Mouse (Mus musculus): ENCODE data around the gene Col4a1. TPM values are rescaled to one million over a fixed set of nuclear protein-coding genes. Genes with fewer than 3 reads are reported as not detected.

The Col4a1 gene
- polyA plus RNA-seq, 1 experiment from 2014 or later: 30.2 TPM

- Histone ChIP-seq H3K27ac (ENCODE audit: low read depth, low read length) (no peak overlapping the region), H3K4me1 (ENCODE audit: control insufficient read depth, insufficient read depth, low read length) (peaks cover 14% of the 10 kb centered on the region), H3K4me3 (ENCODE audit: low read depth, low read length) (no peak overlapping the region), H3K27me3 (ENCODE audit: control insufficient read depth, insufficient read depth, low read length) (peaks cover 36% of the 10 kb centered on the region), H3K9me3 (ENCODE audit: control insufficient read depth, low read length) (no peaks in the 10 kb centered on the region), H3K9ac (replicated peaks; ENCODE audit: low read depth, low read length) (no peak overlapping the region), H3K4me2 (ENCODE audit: low read depth, low read length) (peak overlapping the region; percentile 17; the same call in 1 of the 2 replicates), H3K36me3 (ENCODE audit: control insufficient read depth, insufficient read depth, low read length) (no peaks in the 10 kb centered on the region)
- ATAC-seq (ENCODE audit: low read depth): no peak
- WGBS: 73% methylated on average over 2 of the region's 2 CpGs
Measured at GRCm38 (mm10) chr8:11310049-11310448, 2.6 kb downstream of the Col4a1 start.

- peaks cover 14% of the 10 kb centered on the region for H3K4me1 ChIP-seq (ENCODE audit: control insufficient read depth, insufficient read depth, low read length)
- ATAC-seq (ENCODE audit: low read depth): no peak
- WGBS: 60% methylated on average over 5 of the region's 5 CpGs
- H3K9me3 ChIP-seq (ENCODE audit: control insufficient read depth, low read length): no peaks in the 10 kb centered on the region
- no peak overlapping the region for H3K4me3 ChIP-seq (ENCODE audit: low read depth, low read length)
- H3K9ac ChIP-seq (replicated peaks; ENCODE audit: low read depth, low read length): no peak overlapping the region
- H3K27me3 ChIP-seq (ENCODE audit: control insufficient read depth, insufficient read depth, low read length): peaks cover 28% of the 10 kb centered on the region
- peak overlapping the region; percentile 17; the same call in 1 of the 2 replicates for H3K4me2 ChIP-seq (ENCODE audit: low read depth, low read length)
- H3K27ac ChIP-seq (ENCODE audit: low read depth, low read length): no peak overlapping the region
- no peaks in the 10 kb centered on the region for H3K36me3 ChIP-seq (ENCODE audit: control insufficient read depth, insufficient read depth, low read length)
Measured at GRCm38 (mm10) chr8:11309226-11309625, 3.4 kb downstream of the Col4a1 start.

GRCm38 (mm10) chr8:11308570-11308998 lies 4.0 kb downstream of the Col4a1 start:
- 0 out of 2 replicates have a peak overlapping the region, but pooled peaks have one; percentile 11 for H3K9ac ChIP-seq (replicated peaks; ENCODE audit: low read depth, low read length)
- WGBS: 27% methylated on average over 7 of the region's 7 CpGs
- peaks cover 12% of the 10 kb centered on the region for H3K4me1 ChIP-seq (ENCODE audit: control insufficient read depth, insufficient read depth, low read length)
- no peak overlapping the region for H3K27ac ChIP-seq (ENCODE audit: low read depth, low read length)
- peaks cover 21% of the 10 kb centered on the region for H3K27me3 ChIP-seq (ENCODE audit: control insufficient read depth, insufficient read depth, low read length)
- 0 out of 2 replicates have a peak overlapping the region, but pooled peaks have one; percentile 17 for H3K4me2 ChIP-seq (ENCODE audit: low read depth, low read length)
- no peak overlapping the region for H3K4me3 ChIP-seq (ENCODE audit: low read depth, low read length)
- no peaks in the 10 kb centered on the region for H3K9me3 ChIP-seq (ENCODE audit: control insufficient read depth, low read length)
- no peak for ATAC-seq (ENCODE audit: low read depth)
- no peaks in the 10 kb centered on the region for H3K36me3 ChIP-seq (ENCODE audit: control insufficient read depth, insufficient read depth, low read length)

GRCm38 (mm10) chr8:11307451-11307850 lies 5.2 kb downstream of the Col4a1 start:
- no peaks in the 10 kb centered on the region for H3K9me3 ChIP-seq (ENCODE audit: control insufficient read depth, low read length)
- no peak overlapping the region for H3K9ac ChIP-seq (replicated peaks; ENCODE audit: low read depth, low read length)
- ATAC-seq (ENCODE audit: low read depth): 0 out of 2 replicates have a peak, but pooled peaks have one; percentile 42
- no peak overlapping the region for H3K27ac ChIP-seq (ENCODE audit: low read depth, low read length)
- H3K4me2 ChIP-seq (ENCODE audit: low read depth, low read length): no peak overlapping the region
- 74% methylated on average over 7 of the region's 7 CpGs for WGBS
- H3K36me3 ChIP-seq (ENCODE audit: control insufficient read depth, insufficient read depth, low read length): no peaks in the 10 kb centered on the region
- peaks cover 10% of the 10 kb centered on the region for H3K27me3 ChIP-seq (ENCODE audit: control insufficient read depth, insufficient read depth, low read length)
- no peak overlapping the region for H3K4me3 ChIP-seq (ENCODE audit: low read depth, low read length)
- peaks cover 7% of the 10 kb centered on the region; the same call in 1 of the 2 replicates for H3K4me1 ChIP-seq (ENCODE audit: control insufficient read depth, insufficient read depth, low read length)

- 94% methylated on average over 1 of the region's 1 CpGs for WGBS
- Histone ChIP-seq H3K36me3 (ENCODE audit: control insufficient read depth, insufficient read depth, low read length) (no peaks in the 10 kb centered on the region), H3K4me1 (ENCODE audit: control insufficient read depth, insufficient read depth, low read length) (0 out of 2 replicates have a peak, but pooled peaks cover 3% of the 10 kb centered on the region), H3K4me2 (ENCODE audit: low read depth, low read length) (no peak overlapping the region), H3K4me3 (ENCODE audit: low read depth, low read length) (no peak overlapping the region), H3K27ac (ENCODE audit: low read depth, low read length) (no peak overlapping the region), H3K9ac (replicated peaks; ENCODE audit: low read depth, low read length) (no peak overlapping the region), H3K27me3 (ENCODE audit: control insufficient read depth, insufficient read depth, low read length) (no peaks in the 10 kb centered on the region), H3K9me3 (ENCODE audit: control insufficient read depth, low read length) (no peaks in the 10 kb centered on the region)
- ATAC-seq (ENCODE audit: low read depth): no peak
Measured at GRCm38 (mm10) chr8:11305539-11305938, 7.1 kb downstream of the Col4a1 start.

GRCm38 (mm10) chr8:11304027-11304601 lies 8.5 kb downstream of the Col4a1 start:
- H3K4me3 ChIP-seq (ENCODE audit: low read depth, low read length): no peak overlapping the region
- H3K9me3 ChIP-seq (ENCODE audit: control insufficient read depth, low read length): no peaks in the 10 kb centered on the region
- ATAC-seq (ENCODE audit: low read depth): no peak
- no peak overlapping the region for H3K4me2 ChIP-seq (ENCODE audit: low read depth, low read length)
- no peaks in the 10 kb centered on the region for H3K36me3 ChIP-seq (ENCODE audit: control insufficient read depth, insufficient read depth, low read length)
- WGBS: 81% methylated on average over 6 of the region's 6 CpGs
- no peak overlapping the region for H3K27ac ChIP-seq (ENCODE audit: low read depth, low read length)
- H3K27me3 ChIP-seq (ENCODE audit: control insufficient read depth, insufficient read depth, low read length): no peaks in the 10 kb centered on the region
- H3K4me1 ChIP-seq (ENCODE audit: control insufficient read depth, insufficient read depth, low read length): 0 out of 2 replicates have a peak, but pooled peaks cover 3% of the 10 kb centered on the region
- no peak overlapping the region for H3K9ac ChIP-seq (replicated peaks; ENCODE audit: low read depth, low read length)

GRCm38 (mm10) chr8:11300436-11300835 lies 12.2 kb downstream of the Col4a1 start:
- Histone ChIP-seq H3K36me3 (ENCODE audit: control insufficient read depth, insufficient read depth, low read length) (no peaks in the 10 kb centered on the region), H3K9me3 (ENCODE audit: control insufficient read depth, low read length) (no peaks in the 10 kb centered on the region), H3K4me1 (ENCODE audit: control insufficient read depth, insufficient read depth, low read length) (no peaks in the 10 kb centered on the region), H3K9ac (replicated peaks; ENCODE audit: low read depth, low read length) (no peak overlapping the region), H3K27me3 (ENCODE audit: control insufficient read depth, insufficient read depth, low read length) (no peaks in the 10 kb centered on the region), H3K4me3 (ENCODE audit: low read depth, low read length) (no peak overlapping the region), H3K27ac (ENCODE audit: low read depth, low read length) (no peak overlapping the region), H3K4me2 (ENCODE audit: low read depth, low read length) (no peak overlapping the region)
- 75% methylated on average over 8 of the region's 8 CpGs for WGBS
- no peak for ATAC-seq (ENCODE audit: low read depth)

- ATAC-seq (ENCODE audit: low read depth): no peak
- Histone ChIP-seq H3K4me1 (ENCODE audit: control insufficient read depth, insufficient read depth, low read length) (no peaks in the 10 kb centered on the region), H3K9ac (replicated peaks; ENCODE audit: low read depth, low read length) (no peak overlapping the region), H3K36me3 (ENCODE audit: control insufficient read depth, insufficient read depth, low read length) (no peaks in the 10 kb centered on the region), H3K4me2 (ENCODE audit: low read depth, low read length) (no peak overlapping the region), H3K4me3 (ENCODE audit: low read depth, low read length) (no peak overlapping the region), H3K9me3 (ENCODE audit: control insufficient read depth, low read length) (no peaks in the 10 kb centered on the region), H3K27ac (ENCODE audit: low read depth, low read length) (no peak overlapping the region), H3K27me3 (ENCODE audit: control insufficient read depth, insufficient read depth, low read length) (no peaks in the 10 kb centered on the region)
- 82% methylated on average over 3 of the region's 3 CpGs for WGBS
Measured at GRCm38 (mm10) chr8:11299317-11299602, 13.4 kb downstream of the Col4a1 start.

GRCm38 (mm10) chr8:11298531-11299316 lies 13.9 kb downstream of the Col4a1 start:
- H3K27me3 ChIP-seq (ENCODE audit: control insufficient read depth, insufficient read depth, low read length): no peaks in the 10 kb centered on the region
- WGBS: 75% methylated on average over 12 of the region's 12 CpGs
- H3K36me3 ChIP-seq (ENCODE audit: control insufficient read depth, insufficient read depth, low read length): no peaks in the 10 kb centered on the region
- no peak for ATAC-seq (ENCODE audit: low read depth)
- H3K9ac ChIP-seq (replicated peaks; ENCODE audit: low read depth, low read length): no peak overlapping the region
- H3K27ac ChIP-seq (ENCODE audit: low read depth, low read length): no peak overlapping the region
- H3K4me2 ChIP-seq (ENCODE audit: low read depth, low read length): no peak overlapping the region
- no peaks in the 10 kb centered on the region for H3K4me1 ChIP-seq (ENCODE audit: control insufficient read depth, insufficient read depth, low read length)
- H3K4me3 ChIP-seq (ENCODE audit: low read depth, low read length): no peak overlapping the region
- H3K9me3 ChIP-seq (ENCODE audit: control insufficient read depth, low read length): no peaks in the 10 kb centered on the region
